Mouse (Mus musculus) liver, adult 2 months (tissue): ENCODE results near the gene S1pr3.

ENCODE experiments used
- CTCF ChIP-seq: fragments of 200-500 bp; IDR thresholded peaks from 2 replicates; pipeline ENCODE4 v1.5.1; 2011; ENCODE audit warnings: low read depth, low read length, control low read depth
- POLR2A ChIP-seq: fragments of 200-500 bp; IDR thresholded peaks from 2 replicates; pipeline ENCODE4 v1.6.1; 2011; ENCODE audit warnings: low read length, control low read depth; ENCODE audit not compliant: insufficient read depth; ENCODE audit errors: extremely low read depth

- TF ChIP-seq CTCF, result no peak
- no peak for TF ChIP-seq POLR2A
These were observed 9.4 kb downstream of the S1pr3 start for GRCm38 (mm10) chr13:51417796-51418195.
